ENCODE assay signal across 7 mouse cellular contexts in genomic region chr5:122396791-122397190, GRCm38 (mm10). TPM values are rescaled to one million over a fixed set of nuclear protein-coding genes. Genes with fewer than 3 reads are reported as not detected.
DNase-seq lines count a peak whose midpoint lies in the region; ATAC-seq lines count a peak whose summit lies in the region.

No protein-coding gene starts in this region.

- DNase-seq in thymus, postnatal 14 days: peak; percentile 42
- DNase-seq in thymus, postnatal 4 days: no peak
- peak; percentile 78 for DNase-seq in kidney, postnatal 10 days
- peak; percentile 41 to 62 for DNase-seq in thymus, postnatal 36 days
- no peak for DNase-seq in adipocyte (ENCODE audit: low spot score)
- no peak for DNase-seq in urinary bladder, adult 18-20 months (ENCODE audit: low spot score in 2 of 2)

- H3K9ac ChIP-seq in heart, embryonic 11.5 days (ENCODE audit: low read depth, low read length): no peak overlapping the region

- H3K36me3 ChIP-seq in heart, embryonic 11.5 days (ENCODE audit: control insufficient read depth, insufficient read depth, low read length): peaks cover 14% of the 10 kb centered on the region

- H3K27ac ChIP-seq in heart, embryonic 11.5 days (ENCODE audit: low read depth, low read length): peak overlapping the region; percentile 57; the same call in 1 of the 2 replicates

- H3K27me3 ChIP-seq in heart, embryonic 11.5 days (ENCODE audit: control insufficient read depth, insufficient read depth, low read length): no peaks in the 10 kb centered on the region

- no peaks in the 10 kb centered on the region for H3K9me3 ChIP-seq in heart, embryonic 11.5 days (replicated peaks; ENCODE audit: control insufficient read depth, low read length)

- 62% methylated on average over 10 of the region's 10 CpGs for WGBS in heart, embryonic 11.5 days (ENCODE audit: insufficient replicate concordance)

- H3K4me2 ChIP-seq in heart, embryonic 11.5 days: no peak overlapping the region

- no peak overlapping the region for H3K4me3 ChIP-seq in heart, embryonic 11.5 days (ENCODE audit: low read depth, low read length)

- no peak for ATAC-seq in heart, embryonic 11.5 days (replicated peaks; ENCODE audit: insufficient number of reproducible peaks, low FRiP score, low TSS enrichment)

- peaks cover 13% of the 10 kb centered on the region for H3K4me1 ChIP-seq in heart, embryonic 11.5 days (ENCODE audit: control insufficient read depth, insufficient read depth, low read length)

RNA-seq across cellular contexts. Expression of gene Arpc3, which starts 5.1 kb away (rescaled TPM):
- 39.3 and 81.8 TPM in 2 replicates for polyA plus RNA-seq in heart, embryonic 11.5 days (2014; fragmentation: Nextera tagmentation; extraction: Ambion mirVana)

RNA-seq across cellular contexts. Expression of gene Fam216a, which starts 24.6 kb away (rescaled TPM):
- polyA plus RNA-seq in heart, embryonic 11.5 days (2014; fragmentation: Nextera tagmentation; extraction: Ambion mirVana): 67.4 TPM in 2 replicates

RNA-seq across cellular contexts. Expression of gene Anapc7, which starts 24.7 kb away (rescaled TPM):
- 20.9 and 22.1 TPM in 2 replicates for polyA plus RNA-seq in heart, embryonic 11.5 days (2014; fragmentation: Nextera tagmentation; extraction: Ambion mirVana)

RNA-seq across cellular contexts. Expression of gene Gpn3, which starts 25.1 kb away (rescaled TPM):
- 63.1 and 67.2 TPM in 2 replicates for polyA plus RNA-seq in heart, embryonic 11.5 days (2014; fragmentation: Nextera tagmentation; extraction: Ambion mirVana)

RNA-seq across cellular contexts. Expression of gene Vps29, which starts 42.6 kb away (rescaled TPM):
- polyA plus RNA-seq in heart, embryonic 11.5 days (2014; fragmentation: Nextera tagmentation; extraction: Ambion mirVana): 241 and 245 TPM in 2 replicates

Comparison
In these comparisons a context has a peak if more than half of its experiments do, and no peak if none do; other contexts are left out.
1. DNase-seq: peak in thymus, postnatal 14 days (single experiment), kidney, postnatal 10 days (single experiment) and thymus, postnatal 36 days (2 of 2); none in thymus, postnatal 4 days (single experiment), adipocyte (single experiment) and urinary bladder, adult 18-20 months (0 of 2).